In the genomic region with DNA sequence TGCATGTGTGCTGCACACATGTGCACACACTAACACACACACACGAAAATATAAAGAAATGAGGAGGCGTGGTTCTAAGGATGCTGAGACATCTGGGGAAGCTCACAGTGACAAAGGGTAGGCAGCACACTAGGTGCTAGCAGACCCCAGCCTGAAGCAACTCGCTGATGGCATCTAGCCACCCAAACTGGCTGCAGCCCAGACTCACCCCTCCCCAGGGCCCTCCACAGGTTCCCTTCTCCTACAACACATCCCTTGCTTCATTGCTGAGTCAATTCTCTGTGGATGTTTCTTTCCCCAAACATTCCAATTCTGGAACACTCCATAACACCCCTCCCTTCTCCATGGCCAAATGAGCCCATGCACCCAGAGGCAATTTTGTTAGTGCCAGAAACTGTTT, we compare ENCODE assay signal across 30 mouse cellular contexts.
A peak's percentile ranks its signal among the peaks of the same experiment; 100 is the strongest.
DNase-seq lines count a peak whose midpoint lies in the region; ATAC-seq lines count a peak whose summit lies in the region.
"Had no signal": no experiment of that assay in that cellular context is flagged by ENCODE, and none has a peak within 500 bp of the region (broad histone marks: within the 10 kb centered on the region; RNA-seq: fewer than 3 reads in every experiment).

No protein-coding gene starts in this region.

- H3K36me3 ChIP-seq in heart, embryonic 12.5 days = no peaks in the 10 kb centered on the region
- H3K36me3 ChIP-seq: embryonic facial prominence, embryonic 10.5 days; embryonic facial prominence, embryonic 13.5 days; forebrain, embryonic 12.5 days; forebrain, embryonic 15.5 days; heart, embryonic 15.5 days; hindbrain, embryonic 10.5 days; hindbrain, embryonic 13.5 days; intestine, embryonic 15.5 days had no signal

- no peak overlapping the region for H3K9ac ChIP-seq in heart, embryonic 12.5 days
- H3K9ac ChIP-seq: embryonic facial prominence, embryonic 13.5 days; forebrain, embryonic 12.5 days; forebrain, embryonic 15.5 days; heart, embryonic 15.5 days; hindbrain, embryonic 13.5 days; intestine, embryonic 15.5 days had no signal

- ATAC-seq in heart, embryonic 12.5 days (ENCODE audit: insufficient number of reproducible peaks, low FRiP score) = no peak
- ATAC-seq: activated CD4-positive, CD25-positive, alpha-beta regulatory T cell, adult 4 months; forebrain, embryonic 15.5 days; hindbrain, embryonic 16.5 days; intestine, embryonic 15.5 days had no signal

- DNase-seq in adrenal gland, adult 2 months = peak; percentile 39
- no peak for DNase-seq in adrenal gland, adult 8-10 months
- DNase-seq in cerebellum, postnatal 10 days = peak; percentile 31 to 52
- DNase-seq in cerebellum, adult 8-10 months = no peak
- DNase-seq in 3T3-L1 (ENCODE audit: low read depth, low spot score) = peak; percentile 11
- DNase-seq: B cell, adult 2 months; cerebellum, adult 11-12 months; cerebellum, adult 9-10 months; cerebellum, postnatal 36 days; embryo, embryonic 11 days; gastrocnemius, postnatal 14 days; heart, adult 11 months; heart, postnatal 10 days; heart, postnatal 36 days; kidney, adult 11 months; kidney, adult 8-10 months had no signal

- H3K4me3 ChIP-seq in brown adipose tissue, adult 24 weeks (ENCODE audit: insufficient read depth, low read depth, low read length) = no peak overlapping the region
- H3K4me3 ChIP-seq in heart, embryonic 12.5 days = no peak overlapping the region
- H3K4me3 ChIP-seq: embryonic facial prominence, embryonic 10.5 days; embryonic facial prominence, embryonic 13.5 days; erythroblast, embryonic 14.5 days; forebrain, embryonic 12.5 days; forebrain, embryonic 15.5 days; heart, embryonic 15.5 days; hindbrain, embryonic 10.5 days; hindbrain, embryonic 13.5 days; intestine, embryonic 15.5 days had no signal

- no peak overlapping the region for H3K4me2 ChIP-seq in heart, embryonic 12.5 days
- H3K4me2 ChIP-seq: embryonic facial prominence, embryonic 13.5 days; forebrain, embryonic 12.5 days; forebrain, embryonic 15.5 days; heart, embryonic 11.5 days; heart, embryonic 15.5 days; hindbrain, embryonic 13.5 days; intestine, embryonic 15.5 days had no signal

- no peaks in the 10 kb centered on the region for H3K9me3 ChIP-seq in heart, embryonic 12.5 days (replicated peaks)
- H3K9me3 ChIP-seq: embryonic facial prominence, embryonic 10.5 days; embryonic facial prominence, embryonic 13.5 days; forebrain, embryonic 12.5 days; forebrain, embryonic 15.5 days; heart, embryonic 15.5 days; hindbrain, embryonic 10.5 days; hindbrain, embryonic 13.5 days; intestine, embryonic 15.5 days had no signal

- H3K27ac ChIP-seq in brown adipose tissue, adult 24 weeks (replicated peaks; ENCODE audit: low read depth, low read length) = peak overlapping the region; percentile 98
- H3K27ac ChIP-seq in heart, embryonic 12.5 days (ENCODE audit: poor library complexity, severe bottlenecking) = no peak overlapping the region
- H3K27ac ChIP-seq: embryonic facial prominence, embryonic 10.5 days; embryonic facial prominence, embryonic 13.5 days; forebrain, embryonic 12.5 days; forebrain, embryonic 15.5 days; heart, embryonic 15.5 days; hindbrain, embryonic 10.5 days; hindbrain, embryonic 13.5 days; intestine, embryonic 15.5 days had no signal

- H3K4me1 ChIP-seq in brown adipose tissue, adult 24 weeks (ENCODE audit: control insufficient read depth, insufficient read depth, insufficient read length, low read length) = peaks cover 15% of the 10 kb centered on the region
- peaks cover 10% of the 10 kb centered on the region; the same call in 1 of the 2 replicates for H3K4me1 ChIP-seq in heart, embryonic 12.5 days (replicated peaks)
- H3K4me1 ChIP-seq: embryonic facial prominence, embryonic 10.5 days; embryonic facial prominence, embryonic 13.5 days; forebrain, embryonic 12.5 days; forebrain, embryonic 15.5 days; hindbrain, embryonic 10.5 days; hindbrain, embryonic 13.5 days; intestine, embryonic 15.5 days had no signal

- H3K27me3 ChIP-seq in heart, embryonic 12.5 days (replicated peaks) = no peaks in the 10 kb centered on the region
- H3K27me3 ChIP-seq: forebrain, embryonic 12.5 days; forebrain, embryonic 15.5 days; heart, embryonic 15.5 days; hindbrain, embryonic 13.5 days; intestine, embryonic 15.5 days had no signal

- WGBS in heart, embryonic 12.5 days = 63% methylated on average over 3 of the region's 3 CpGs

Comparison
In these comparisons a context has a peak if more than half of its experiments do, and no peak if none do; other contexts are left out.
1. DNase-seq: peak in adrenal gland, adult 2 months (single experiment), cerebellum, postnatal 10 days (2 of 2) and 3T3-L1 (single experiment); none in adrenal gland, adult 8-10 months (single experiment) and cerebellum, adult 8-10 months (single experiment).